Mouse (Mus musculus): Measurements from ENCODE around the gene Sectm1a.

DNA sequence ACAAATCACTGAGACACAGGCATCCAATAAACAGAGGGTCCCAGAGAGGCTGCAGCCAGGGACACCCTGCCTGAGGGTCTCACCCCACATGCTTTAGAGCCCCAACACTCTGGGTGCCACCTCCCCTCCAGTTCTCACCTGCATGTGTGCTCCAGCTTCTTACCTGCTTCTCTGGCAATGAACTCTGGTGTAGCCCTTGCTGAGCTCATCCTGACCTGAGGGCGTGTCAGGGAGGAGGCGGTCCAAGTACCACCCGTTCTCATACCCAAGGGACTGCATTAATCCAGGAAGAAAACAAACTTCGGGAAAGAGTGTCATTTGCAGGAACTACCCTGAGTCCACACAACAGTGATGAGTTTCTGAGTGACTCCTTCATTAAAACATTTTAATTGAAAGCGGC is 17.6 kb downstream of the Sectm1a start, which contains the start of gene Sectm1b:
- TF ChIP-seq CTCF (IDR thresholded peaks at IDR 0.05; ENCODE audit: borderline replicate concordance, insufficient read depth, low read depth, low read length) = no peak
- no peak for TF ChIP-seq POLR2A (IDR thresholded peaks at IDR 0.05; ENCODE audit: borderline replicate concordance, insufficient read depth, low read length)
